In genomic region chr2:91090208-91090607, GRCm38 (mm10) we compare ENCODE assay signal across 10 mouse cellular contexts. TPM values are rescaled to one million over a fixed set of nuclear protein-coding genes. Genes with fewer than 3 reads are reported as not detected.
"Had no signal": no experiment of that assay in that cellular context is flagged by ENCODE, and none has a peak within 500 bp of the region (broad histone marks: within the 10 kb centered on the region; RNA-seq: fewer than 3 reads in every experiment).

No protein-coding gene starts in this region.

- DNase-seq: kidney, adult 8-10 months; liver; liver, embryonic 13.5 days; liver, postnatal 0 days; lung, postnatal 14 days; retina, postnatal 1 day; right cerebral cortex, postnatal 25 days; thymus, postnatal 36 days had no signal

RNA-seq across cellular contexts. Expression of gene Mybpc3, which starts 27.7 kb away (rescaled TPM):
- total RNA-seq: megakaryocyte progenitor cell, adult 5-6 weeks; midbrain, postnatal 0 days had no signal
